Mouse (Mus musculus) small intestine, adult 2 months (tissue): ENCODE data around the gene Gpr158. TPM values are rescaled to one million over a fixed set of nuclear protein-coding genes. Genes with fewer than 3 reads are reported as not detected.

ENCODE experiments used
- H3K27ac ChIP-seq: fragments of 200-500 bp; 2 replicates; pipeline ENCODE4 v1.5.1; 2012; ENCODE audit warnings: low read depth, low read length, control low read depth, inconsistent platforms; ENCODE audit not compliant: insufficient read depth
- H3K27me3 ChIP-seq: fragments of 200-500 bp; 2 replicates; pipeline ENCODE4 v1.6.1; 2012; ENCODE audit warnings: mild to moderate bottlenecking, moderate library complexity, low read length, inconsistent platforms; ENCODE audit not compliant: control insufficient read depth, insufficient read depth
- H3K36me3 ChIP-seq: fragments of 200-500 bp; 2 replicates; pipeline ENCODE4 v1.6.1; 2012; ENCODE audit warnings: mild to moderate bottlenecking, low read length, control low read depth, inconsistent platforms; ENCODE audit not compliant: control insufficient read depth, insufficient read depth
- H3K4me1 ChIP-seq: fragments of 200-500 bp; 2 replicates; pipeline ENCODE4 v1.6.1; 2012; ENCODE audit warnings: low read length, inconsistent platforms, mixed read lengths; ENCODE audit not compliant: control insufficient read depth, insufficient read depth, insufficient read length
- H3K4me3 ChIP-seq: fragments of 200-500 bp; 2 replicates; pipeline ENCODE4 v1.5.1; 2012; ENCODE audit warnings: low read depth, mild to moderate bottlenecking, control low read depth, inconsistent platforms, low read length, moderate library complexity
- CTCF ChIP-seq: fragments of 200-500 bp; IDR thresholded peaks from 2 replicates; pipeline ENCODE4 v1.5.1; 2012; ENCODE audit warnings: low read depth, mild to moderate bottlenecking, control low read depth, inconsistent platforms, low read length, moderate library complexity, mixed read lengths; ENCODE audit not compliant: insufficient replicate concordance, insufficient read length; ENCODE audit errors: extremely low read depth
- POLR2A ChIP-seq: fragments of 200-500 bp; IDR thresholded peaks from 2 replicates; pipeline ENCODE4 v1.6.1; 2012; ENCODE audit warnings: low read depth, mild to moderate bottlenecking, control low read depth, inconsistent platforms, low read length, moderate library complexity
- WGBS: fragments of 180-500 bp; shearing (Covaris S2); methylation state at CpG from one replicate; pipeline ENCODE4 v1.1.7; 2018; 5-methylcytosine and 5-hydroxymethylcytosine counted together
- polyA plus RNA-seq: library from polyadenylated mRNA; depleted of rRNA; stranded (reverse); fragments of >200 nt; gene quantifications from 2 replicates; pipeline ENCODE4 v1.2.3, GENCODE M21; 2012

Gene Gpr158
- polyA plus RNA-seq, 1 experiment, result not detected

DNA sequence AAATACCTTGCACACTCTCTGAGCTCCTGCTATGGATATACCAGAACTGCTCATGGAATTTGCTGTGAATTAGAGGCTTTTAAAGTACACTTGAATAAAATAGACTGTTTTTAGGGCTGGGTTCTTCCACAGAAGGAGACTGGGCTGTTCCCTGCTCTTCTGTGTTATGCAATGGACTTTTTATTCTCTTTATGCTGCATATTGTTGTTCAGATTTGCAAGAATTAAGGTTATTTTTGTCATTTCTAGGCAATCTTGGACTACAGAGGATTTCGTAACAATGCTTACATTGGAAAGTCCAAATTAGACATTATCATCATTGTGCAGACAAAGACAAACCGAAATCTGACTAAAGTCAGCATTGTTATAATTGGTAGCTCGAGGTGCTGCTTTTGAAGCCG is 298.4 kb downstream of the Gpr158 start:
- H3K4me1 ChIP-seq, result no peaks in the 10 kb centered on the region
- no peak for TF ChIP-seq POLR2A
- TF ChIP-seq CTCF, result no peak
- H3K27ac ChIP-seq, result no peak overlapping the region
- H3K36me3 ChIP-seq, result no peaks in the 10 kb centered on the region
- WGBS, result 64% methylated on average over 4 of the region's 4 CpGs
- H3K4me3 ChIP-seq, result no peak overlapping the region
- no peaks in the 10 kb centered on the region for H3K27me3 ChIP-seq

- H3K36me3 ChIP-seq, result no peaks in the 10 kb centered on the region
- H3K4me3 ChIP-seq, result no peak overlapping the region
- no peaks in the 10 kb centered on the region for H3K4me1 ChIP-seq
- TF ChIP-seq POLR2A (no peak), CTCF (no peak)
- WGBS, result 50% methylated on average over 4 of the region's 4 CpGs
- no peaks in the 10 kb centered on the region for H3K27me3 ChIP-seq
- H3K27ac ChIP-seq, result no peak overlapping the region
Measured at GRCm38 (mm10) chr2:21676084-21676838, 308.9 kb downstream of the Gpr158 start.

DNA sequence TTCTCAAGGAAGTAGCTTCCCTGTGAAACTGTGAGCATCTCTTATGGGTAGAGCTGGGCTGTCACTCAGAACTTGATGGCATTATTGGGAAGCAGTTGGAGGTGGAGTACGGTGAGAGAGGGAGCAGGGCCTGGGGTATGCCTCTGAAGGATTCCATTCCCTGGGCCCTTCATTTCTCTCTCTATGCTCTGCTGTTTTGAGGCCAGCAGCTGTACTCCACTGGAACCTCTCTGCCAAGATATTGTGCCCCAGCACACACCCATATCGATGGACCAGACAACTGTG is 309.4 kb downstream of the Gpr158 start:
- H3K4me3 ChIP-seq, result no peak overlapping the region
- no peaks in the 10 kb centered on the region for H3K36me3 ChIP-seq
- H3K27ac ChIP-seq, result no peak overlapping the region
- H3K27me3 ChIP-seq, result no peaks in the 10 kb centered on the region
- no peak for TF ChIP-seq CTCF
- TF ChIP-seq POLR2A, result no peak
- H3K4me1 ChIP-seq, result no peaks in the 10 kb centered on the region
- 46% methylated on average over 2 of the region's 2 CpGs for WGBS

DNA sequence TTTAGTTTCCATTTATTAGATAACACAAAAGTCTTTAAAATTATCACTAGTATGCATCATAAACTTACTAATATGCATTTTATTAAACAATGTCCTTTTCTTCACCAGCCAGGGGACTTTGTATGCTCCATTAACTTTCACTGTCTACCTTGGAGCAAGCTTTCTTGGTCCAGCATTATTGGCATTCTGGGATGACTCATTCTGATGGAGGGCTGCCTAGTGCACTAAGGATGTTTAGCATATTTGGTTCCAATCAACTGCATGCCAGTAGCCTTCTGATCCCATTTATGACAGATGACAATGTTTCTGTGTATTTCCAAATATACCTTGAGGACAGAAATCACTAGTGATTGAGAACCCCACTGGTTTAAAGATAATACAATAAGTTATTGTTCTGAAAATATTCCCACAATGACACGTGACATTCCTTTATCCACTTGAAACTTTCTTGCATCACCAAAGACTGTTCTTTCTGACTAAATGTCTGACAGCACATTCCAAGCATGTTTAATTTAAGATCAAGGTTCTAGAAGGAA is 313.5 kb downstream of the Gpr158 start:
- Histone ChIP-seq H3K36me3 (no peaks in the 10 kb centered on the region), H3K27me3 (no peaks in the 10 kb centered on the region), H3K4me3 (no peak overlapping the region), H3K4me1 (no peaks in the 10 kb centered on the region), H3K27ac (no peak overlapping the region)
- no peak for TF ChIP-seq CTCF
- no peak for TF ChIP-seq POLR2A
- WGBS, result 80% methylated on average over 1 of the region's 1 CpGs

DNA sequence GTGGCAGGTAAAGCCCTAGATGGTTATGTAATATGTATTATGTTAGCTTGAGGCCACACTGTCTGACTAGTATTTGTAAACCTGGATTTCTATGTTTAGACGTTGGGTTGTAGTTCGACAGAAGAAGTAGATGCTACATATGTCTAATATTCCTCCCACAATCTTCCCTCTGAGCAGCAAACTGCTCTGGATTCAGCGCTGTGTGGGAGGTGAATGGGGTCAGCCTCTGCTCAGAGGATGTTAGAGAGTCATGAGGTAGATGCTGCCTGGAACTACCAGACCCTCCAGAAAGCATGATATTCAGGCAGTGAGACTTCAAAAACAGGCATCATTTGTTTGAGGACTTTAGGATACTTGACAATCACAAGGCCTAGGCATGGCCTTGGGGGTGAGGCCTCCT is 317.4 kb downstream of the Gpr158 start:
- no peak for TF ChIP-seq POLR2A
- no peak for TF ChIP-seq CTCF
- Histone ChIP-seq H3K4me1 (no peaks in the 10 kb centered on the region), H3K27ac (no peak overlapping the region), H3K27me3 (no peaks in the 10 kb centered on the region), H3K36me3 (no peaks in the 10 kb centered on the region), H3K4me3 (no peak overlapping the region)
- WGBS, result 84% methylated on average over 3 of the region's 3 CpGs

- Histone ChIP-seq H3K27ac (no peak overlapping the region), H3K4me1 (no peaks in the 10 kb centered on the region), H3K27me3 (no peaks in the 10 kb centered on the region), H3K36me3 (no peaks in the 10 kb centered on the region), H3K4me3 (no peak overlapping the region)
- WGBS, result 88% methylated on average over 9 of the region's 9 CpGs
- TF ChIP-seq POLR2A (no peak), CTCF (no peak)
Measured at GRCm38 (mm10) chr2:21693128-21693527, 325.8 kb downstream of the Gpr158 start.

GRCm38 (mm10) chr2:21693807-21694594 is 326.7 kb downstream of the Gpr158 start:
- Histone ChIP-seq H3K27me3 (no peaks in the 10 kb centered on the region), H3K4me1 (no peaks in the 10 kb centered on the region), H3K4me3 (no peak overlapping the region), H3K36me3 (no peaks in the 10 kb centered on the region), H3K27ac (no peak overlapping the region)
- TF ChIP-seq POLR2A, result no peak
- no peak for TF ChIP-seq CTCF
- 55% methylated on average over 5 of the region's 5 CpGs for WGBS
